Mouse (Mus musculus): Measurements from ENCODE around the gene Raly. TPM values are rescaled to one million over a fixed set of nuclear protein-coding genes. Genes with fewer than 3 reads are reported as not detected.

Raly gene
- polyA plus RNA-seq, 1 experiment from 2014 or later: 55.0 TPM

Other genes starting within 250 kb of the Raly start
- 1.1 and 1.6 TPM in 2 replicates for gene 1700003F12Rik, start 244.0 kb upstream of the Raly start, polyA plus RNA-seq (2016; fragmentation: Nextera tagmentation; extraction: Ambion mirVana)
- gene Actl10, start 239.3 kb upstream of the Raly start, polyA plus RNA-seq (2016; fragmentation: Nextera tagmentation; extraction: Ambion mirVana): 0.16 and 0.28 TPM in 2 replicates
- gene Necab3, start 232.2 kb upstream of the Raly start, polyA plus RNA-seq (2016; fragmentation: Nextera tagmentation; extraction: Ambion mirVana): 2.0 and 2.1 TPM in 2 replicates
- 25.4 and 27.3 TPM in 2 replicates for gene E2f1, start 221.2 kb upstream of the Raly start, polyA plus RNA-seq (2016; fragmentation: Nextera tagmentation; extraction: Ambion mirVana)
- gene Pxmp4, start 187.4 kb upstream of the Raly start, polyA plus RNA-seq (2016; fragmentation: Nextera tagmentation; extraction: Ambion mirVana): 11.4 and 14.5 TPM in 2 replicates
- 1.1 TPM in 2 replicates for gene Zfp341, start 177.8 kb upstream of the Raly start, polyA plus RNA-seq (2016; fragmentation: Nextera tagmentation; extraction: Ambion mirVana)
- 0.34 and 0.64 TPM in 2 replicates for gene 4930519P11Rik, start 177.7 kb upstream of the Raly start, polyA plus RNA-seq (2016; fragmentation: Nextera tagmentation; extraction: Ambion mirVana)
- gene Chmp4b, start 139.4 kb upstream of the Raly start, polyA plus RNA-seq (2016; fragmentation: Nextera tagmentation; extraction: Ambion mirVana): 13.6 and 14.6 TPM in 2 replicates
- not detected in 2 replicates for gene Gm14214, start 21.1 kb upstream of the Raly start, polyA plus RNA-seq (2016; fragmentation: Nextera tagmentation; extraction: Ambion mirVana)
- 32.5 and 45.1 TPM in 2 replicates for gene a, start 306 bp downstream of the Raly start, polyA plus RNA-seq (2016; fragmentation: Nextera tagmentation; extraction: Ambion mirVana)
- gene Eif2s2, start 101.8 kb downstream of the Raly start, polyA plus RNA-seq (2016; fragmentation: Nextera tagmentation; extraction: Ambion mirVana): 122 and 137 TPM in 2 replicates
- 12.3 and 13.5 TPM in 2 replicates for gene Gm14226, start 227.2 kb downstream of the Raly start, polyA plus RNA-seq (2016; fragmentation: Nextera tagmentation; extraction: Ambion mirVana)

Measured in limb, embryonic 10.5 days (tissue).